Mouse (Mus musculus): ENCODE data around the gene Usp6nl. TPM values are rescaled to one million over a fixed set of nuclear protein-coding genes. Genes with fewer than 3 reads are reported as not detected.
A peak's percentile ranks its signal among the peaks of the same experiment; 100 is the strongest.

Usp6nl gene
- polyA plus RNA-seq, 1 experiment from 2014 or later: 8.9 TPM

DNA sequence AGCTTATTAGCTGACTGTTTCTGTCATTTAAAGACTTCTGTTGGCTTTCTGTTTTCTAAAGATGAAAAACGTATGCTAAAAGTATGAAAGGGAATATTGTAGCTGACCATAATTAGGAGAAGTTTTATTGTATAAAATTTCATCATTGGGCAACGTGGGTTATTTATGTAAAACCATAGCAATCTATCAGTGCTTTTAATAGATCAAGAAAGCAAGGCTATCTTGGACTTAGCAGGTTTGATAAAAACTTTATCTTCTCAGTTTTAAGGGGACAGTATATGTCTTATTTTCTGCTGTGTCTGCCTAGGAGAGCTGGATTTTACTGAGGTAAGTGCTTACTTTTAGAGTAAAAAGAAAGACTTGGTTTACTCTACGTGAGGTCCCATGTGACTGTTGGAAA lies 14.2 kb downstream of the Usp6nl start:
- Histone ChIP-seq H3K4me1 (peaks cover 39% of the 10 kb centered on the region), H3K27ac (no peak overlapping the region), H3K27me3 (ENCODE audit: insufficient read depth, poor library complexity, severe bottlenecking) (no peaks in the 10 kb centered on the region), H3K9me3 (no peaks in the 10 kb centered on the region), H3K36me3 (no peaks in the 10 kb centered on the region), H3K4me3 (no peak overlapping the region)
- no peak for DNase-seq (ENCODE audit: low spot score)
- 78% methylated on average over 3 of the region's 3 CpGs for WGBS

DNA sequence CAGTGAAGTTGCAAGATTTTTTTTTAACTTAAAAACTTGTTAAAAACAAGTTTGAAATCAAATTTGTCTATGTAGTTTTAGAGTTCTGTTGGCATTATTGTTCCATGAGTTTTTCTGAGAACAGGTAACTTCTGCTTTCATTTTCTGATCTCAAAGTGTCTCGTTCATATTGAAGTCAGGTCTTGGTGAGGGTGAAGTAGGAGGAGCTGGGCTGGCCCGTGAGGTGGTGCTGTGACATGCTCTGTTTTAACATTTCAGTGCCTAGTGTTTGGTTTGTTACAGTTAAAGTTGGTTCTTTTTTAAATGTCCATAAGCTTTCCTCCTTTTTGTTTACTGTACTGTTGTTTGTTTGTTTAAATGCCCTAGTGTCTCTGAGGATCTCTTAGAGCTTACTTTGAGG lies 15.0 kb downstream of the Usp6nl start:
- Histone ChIP-seq H3K27ac (no peak overlapping the region), H3K27me3 (ENCODE audit: insufficient read depth, poor library complexity, severe bottlenecking) (no peaks in the 10 kb centered on the region), H3K4me1 (peaks cover 34% of the 10 kb centered on the region), H3K36me3 (no peaks in the 10 kb centered on the region), H3K4me3 (no peak overlapping the region), H3K9me3 (no peaks in the 10 kb centered on the region)
- no peak for DNase-seq (ENCODE audit: low spot score)
- 81% methylated on average over 2 of the region's 2 CpGs for WGBS

DNA sequence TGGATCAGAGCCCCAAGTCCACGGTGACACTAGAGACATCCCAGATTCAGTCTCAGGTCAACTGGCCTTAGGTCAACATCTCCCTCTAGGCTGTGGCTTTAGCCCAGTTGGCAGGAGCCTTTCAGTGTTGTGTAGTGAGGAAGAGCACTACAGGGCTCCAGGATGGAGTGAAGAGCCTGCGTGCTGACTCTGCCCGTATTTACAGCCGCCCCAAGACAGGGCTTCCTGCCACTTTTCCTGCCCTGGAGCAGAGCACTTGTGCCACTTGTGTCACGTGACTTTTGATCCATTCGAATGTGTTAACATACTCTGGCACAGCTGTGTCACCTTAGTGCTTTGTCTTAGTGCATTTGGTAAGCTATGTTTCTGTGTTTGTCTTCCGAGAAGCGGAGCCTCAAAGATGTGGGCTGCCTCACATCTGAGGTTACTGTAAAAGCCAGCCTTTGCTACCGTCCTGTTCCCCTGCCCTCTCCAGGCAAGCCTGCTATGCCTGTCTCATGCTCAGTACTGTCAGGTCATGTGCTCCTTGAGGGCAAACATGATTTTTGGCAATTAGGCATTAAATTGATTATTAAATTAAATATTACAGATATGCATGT lies 15.7 kb downstream of the Usp6nl start:
- Histone ChIP-seq H3K27ac (no peak overlapping the region), H3K4me1 (peaks cover 30% of the 10 kb centered on the region), H3K36me3 (no peaks in the 10 kb centered on the region), H3K27me3 (ENCODE audit: insufficient read depth, poor library complexity, severe bottlenecking) (no peaks in the 10 kb centered on the region), H3K4me3 (no peak overlapping the region), H3K9me3 (no peaks in the 10 kb centered on the region)
- DNase-seq (ENCODE audit: low spot score): no peak
- 74% methylated on average over 9 of the region's 9 CpGs for WGBS

DNA sequence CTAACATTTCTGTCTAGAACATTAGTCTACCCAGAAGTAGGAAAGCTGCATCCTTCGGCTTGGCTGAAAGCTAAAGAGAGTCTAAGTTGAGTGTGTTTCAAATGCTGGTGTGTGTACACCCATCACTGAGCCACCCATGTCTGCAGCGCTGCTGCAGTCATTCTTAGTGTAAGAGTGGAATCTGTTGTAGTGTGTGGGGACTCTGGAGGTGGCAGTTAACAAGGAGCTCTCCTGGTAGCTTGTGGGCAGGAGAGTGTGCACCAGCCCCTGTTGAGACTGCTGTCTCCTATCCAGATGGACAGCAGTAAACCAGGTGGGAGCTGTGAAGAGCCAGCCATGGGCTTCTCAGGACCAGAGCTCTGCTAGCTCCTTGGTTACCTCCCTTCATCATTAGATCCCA lies 18.0 kb downstream of the Usp6nl start:
- Histone ChIP-seq H3K4me1 (peaks cover 14% of the 10 kb centered on the region), H3K27me3 (ENCODE audit: insufficient read depth, poor library complexity, severe bottlenecking) (no peaks in the 10 kb centered on the region), H3K9me3 (no peaks in the 10 kb centered on the region), H3K4me3 (no peak overlapping the region), H3K27ac (no peak overlapping the region), H3K36me3 (peaks cover 5% of the 10 kb centered on the region; the same call in 1 of the 2 replicates)
- DNase-seq (ENCODE audit: low spot score): no peak
- WGBS: 92% methylated on average over 2 of the region's 2 CpGs

DNA sequence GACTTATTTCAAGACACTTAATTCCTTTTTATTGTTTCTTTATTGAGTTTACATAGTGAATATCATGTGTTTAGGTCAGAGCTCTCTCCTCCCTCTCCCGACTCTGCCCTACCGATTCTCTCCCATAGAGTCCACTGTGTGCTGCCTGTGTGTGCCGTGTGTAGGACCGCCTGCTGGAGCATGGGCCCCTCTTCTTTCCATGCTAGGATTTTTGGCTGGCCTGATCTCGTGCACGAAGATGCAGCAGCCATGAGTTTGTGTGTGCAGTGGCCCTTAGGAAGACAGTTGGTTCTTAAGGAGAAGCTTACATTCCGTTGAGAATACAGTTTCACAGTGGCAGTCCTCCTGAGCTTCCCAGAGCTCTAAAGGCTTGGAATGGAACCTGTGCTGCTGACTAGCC lies 19.0 kb downstream of the Usp6nl start:
- no peak overlapping the region for H3K27ac ChIP-seq

DNA sequence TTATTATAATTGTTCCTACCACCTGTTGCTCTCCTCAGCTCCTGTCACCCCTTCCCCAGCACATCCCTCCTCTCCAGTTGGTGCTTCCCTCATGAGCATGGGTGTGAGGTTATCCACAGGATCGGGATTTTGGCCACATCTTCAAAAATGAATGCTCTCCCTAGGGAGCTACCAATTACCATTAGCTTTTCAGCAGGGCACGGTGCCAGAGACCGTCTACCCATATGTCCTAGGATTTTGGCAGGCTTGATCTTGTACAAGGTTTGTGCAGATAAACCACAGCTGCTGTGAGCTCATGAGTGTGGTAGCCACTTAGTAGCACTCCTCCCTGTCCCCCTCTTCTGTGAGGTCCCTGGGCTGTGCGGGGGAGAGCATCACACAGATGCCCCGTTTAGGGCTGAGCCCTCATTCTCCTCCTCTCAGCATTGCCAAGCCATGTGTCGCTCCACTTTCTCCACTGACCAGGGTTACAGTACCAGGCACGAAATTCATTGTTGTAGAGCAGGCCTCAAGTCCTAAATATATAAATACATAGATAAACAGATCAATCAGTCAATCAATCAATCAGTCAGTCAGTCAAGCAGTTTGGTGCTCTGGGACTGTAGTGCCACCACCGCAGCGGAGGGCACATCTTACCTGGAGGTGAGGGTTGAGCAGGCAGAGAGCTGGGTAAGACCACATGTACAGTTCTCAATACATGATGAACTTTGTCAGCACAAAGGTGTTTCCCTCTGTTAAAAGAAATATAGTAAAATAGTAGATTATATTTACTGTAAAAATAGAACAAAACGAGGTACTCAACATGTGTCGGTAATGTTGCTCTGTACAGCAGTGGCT lies 27.0 kb downstream of the Usp6nl start:
- Histone ChIP-seq H3K9me3 (no peaks in the 10 kb centered on the region), H3K27me3 (ENCODE audit: insufficient read depth, poor library complexity, severe bottlenecking) (no peaks in the 10 kb centered on the region), H3K4me1 (peaks cover 32% of the 10 kb centered on the region), H3K36me3 (peaks cover 13% of the 10 kb centered on the region), H3K27ac (no peak overlapping the region), H3K4me3 (no peak overlapping the region)
- WGBS: 80% methylated on average over 11 of the region's 11 CpGs
- no peak for DNase-seq (ENCODE audit: low spot score)

More for the DNA sequence above, 19.0 kb downstream of the Usp6nl start:
- H3K36me3 ChIP-seq: peaks cover 13% of the 10 kb centered on the region
- H3K9me3 ChIP-seq: no peaks in the 10 kb centered on the region
- H3K4me1 ChIP-seq: peaks cover 14% of the 10 kb centered on the region
- 88% methylated on average over 7 of the region's 7 CpGs for whole genome bisulfite sequencing
- no peak for DNase-seq (ENCODE audit: low spot score)
- no peak overlapping the region for H3K4me3 ChIP-seq
- no peaks in the 10 kb centered on the region for H3K27me3 ChIP-seq (ENCODE audit: insufficient read depth, poor library complexity, severe bottlenecking)

DNA sequence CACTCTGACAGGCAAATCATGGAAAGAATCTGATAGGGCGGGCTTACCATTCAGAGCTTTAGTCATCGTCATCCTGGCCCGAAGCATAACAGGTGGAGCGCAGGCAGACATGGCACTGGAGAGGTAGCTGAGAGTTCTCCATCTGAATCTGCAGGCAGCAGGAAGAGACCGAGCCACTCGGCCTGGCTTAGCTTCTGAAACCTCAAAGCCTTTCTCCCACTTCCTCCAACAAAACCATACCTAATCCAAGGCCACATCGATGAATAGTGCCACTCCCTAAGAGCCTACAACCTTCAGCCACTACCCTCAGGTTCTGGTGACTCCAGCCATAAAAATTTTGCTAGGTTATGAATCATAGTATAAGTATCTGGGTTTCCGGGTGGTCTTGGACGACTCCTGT lies 27.7 kb downstream of the Usp6nl start:
- no peak for DNase-seq (ENCODE audit: low spot score)
- WGBS: 85% methylated on average over 9 of the region's 9 CpGs

DNA sequence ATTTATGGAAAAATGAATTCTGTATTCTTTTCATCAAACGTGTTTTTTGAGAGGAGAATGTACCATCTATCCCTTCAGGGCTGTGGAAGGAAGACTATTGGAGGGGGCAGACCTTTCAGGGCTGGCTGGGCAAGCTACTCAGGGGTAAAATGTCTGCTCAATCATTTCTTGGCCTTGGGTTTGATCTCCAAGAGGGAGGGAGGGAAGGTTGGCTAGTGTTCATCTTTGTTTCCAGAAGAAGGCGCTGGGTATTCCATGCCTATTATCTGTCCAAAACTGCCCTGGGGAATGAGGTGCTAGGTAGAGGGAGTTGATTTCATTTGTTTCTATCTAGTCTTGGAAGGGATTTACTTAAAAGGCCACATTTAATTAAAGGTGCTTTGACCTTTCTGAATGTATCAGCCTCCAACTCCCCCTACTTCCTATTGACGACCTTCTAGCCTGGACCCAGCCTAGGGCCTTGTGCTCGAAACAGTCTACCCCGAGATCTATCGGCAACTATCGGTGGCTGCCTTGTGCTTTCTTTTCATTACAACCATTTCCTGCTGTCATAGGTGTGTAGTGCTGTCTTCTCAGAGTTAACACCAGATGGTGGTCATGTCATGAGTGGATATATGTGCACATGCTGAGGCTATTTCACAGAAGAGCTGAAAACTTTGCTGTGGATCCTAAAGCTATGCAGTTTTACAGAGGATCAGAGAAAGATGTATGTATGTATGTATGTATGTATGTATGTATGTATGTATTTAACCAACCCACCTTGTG lies 28.6 kb downstream of the Usp6nl start:
- Histone ChIP-seq H3K36me3 (peaks cover under 1% of the 10 kb centered on the region), H3K4me3 (no peak overlapping the region), H3K4me1 (peaks cover 32% of the 10 kb centered on the region), H3K27me3 (ENCODE audit: insufficient read depth, poor library complexity, severe bottlenecking) (no peaks in the 10 kb centered on the region), H3K27ac (no peak overlapping the region), H3K9me3 (no peaks in the 10 kb centered on the region)
- 78% methylated on average over 7 of the region's 7 CpGs for WGBS
- DNase-seq (ENCODE audit: low spot score): no peak

More for the DNA sequence above, 27.7 kb downstream of the Usp6nl start:
- no peak overlapping the region for H3K27ac ChIP-seq
- peaks cover 9% of the 10 kb centered on the region for H3K36me3 ChIP-seq
- no peak overlapping the region for H3K4me3 ChIP-seq
- peaks cover 32% of the 10 kb centered on the region for H3K4me1 ChIP-seq
- H3K9me3 ChIP-seq: no peaks in the 10 kb centered on the region
- H3K27me3 ChIP-seq (ENCODE audit: insufficient read depth, poor library complexity, severe bottlenecking): no peaks in the 10 kb centered on the region

DNA sequence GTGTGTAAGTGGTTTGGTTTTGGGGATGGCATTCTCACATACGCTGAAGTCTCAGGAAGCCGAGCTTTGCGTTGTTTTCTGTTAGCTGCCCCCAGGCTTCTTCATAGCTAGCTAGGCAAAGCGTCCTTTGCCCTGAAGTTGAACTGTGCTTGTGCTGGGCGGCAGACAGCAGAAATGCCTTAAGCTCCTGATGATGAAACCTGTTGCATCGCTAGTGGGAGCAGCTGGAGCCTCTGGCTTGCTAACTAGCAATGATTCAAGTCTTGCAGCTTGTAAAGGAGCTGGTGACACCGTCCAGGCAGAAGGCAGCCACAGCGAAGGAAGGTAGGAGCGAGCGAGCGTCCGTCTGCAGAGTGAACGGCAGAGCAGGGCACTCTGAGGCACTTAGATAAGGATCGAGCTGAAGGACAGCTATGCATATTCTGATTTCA lies 30.1 kb downstream of the Usp6nl start:
- H3K27me3 ChIP-seq (ENCODE audit: insufficient read depth, poor library complexity, severe bottlenecking): no peaks in the 10 kb centered on the region
- H3K9me3 ChIP-seq: no peaks in the 10 kb centered on the region
- H3K36me3 ChIP-seq: 0 out of 2 replicates have a peak, but pooled peaks cover 2% of the 10 kb centered on the region
- H3K4me1 ChIP-seq: peaks cover 32% of the 10 kb centered on the region
- no peak for DNase-seq (ENCODE audit: low spot score)
- peak overlapping the region; percentile 49; the same call in 1 of the 2 replicates for H3K27ac ChIP-seq
- 33% methylated on average over 14 of the region's 14 CpGs for WGBS
- H3K4me3 ChIP-seq: peak overlapping the region; percentile 40; the same call in 1 of the 2 replicates

DNA sequence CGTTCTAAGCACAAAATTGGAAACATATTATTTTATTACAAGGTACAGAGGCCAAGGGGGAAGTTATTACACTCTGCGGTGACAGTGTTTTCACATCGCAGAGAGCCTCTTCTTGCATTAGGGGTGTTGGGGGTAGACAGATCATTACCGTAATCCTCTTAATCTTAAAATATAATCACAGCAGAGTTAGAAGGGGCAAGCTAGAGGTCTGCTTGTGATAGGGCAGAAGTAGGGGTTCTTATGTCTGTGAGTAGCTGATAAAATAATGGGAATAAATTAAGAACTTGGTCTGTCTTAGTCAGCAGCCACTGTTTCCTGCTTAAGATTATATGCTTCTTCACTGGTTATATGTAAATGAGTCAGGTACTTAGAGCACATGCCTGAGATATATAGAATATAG lies 30.6 kb downstream of the Usp6nl start:
- no peaks in the 10 kb centered on the region for H3K27me3 ChIP-seq (ENCODE audit: insufficient read depth, poor library complexity, severe bottlenecking)
- H3K4me1 ChIP-seq: peaks cover 32% of the 10 kb centered on the region
- peak overlapping the region; percentile 40; the same call in 1 of the 2 replicates for H3K4me3 ChIP-seq
- H3K36me3 ChIP-seq: 0 out of 2 replicates have a peak, but pooled peaks cover 2% of the 10 kb centered on the region
- no peak for DNase-seq (ENCODE audit: low spot score)
- 72% methylated on average over 4 of the region's 4 CpGs for WGBS
- H3K27ac ChIP-seq: peak overlapping the region; percentile 49; the same call in 1 of the 2 replicates
- no peaks in the 10 kb centered on the region for H3K9me3 ChIP-seq

DNA sequence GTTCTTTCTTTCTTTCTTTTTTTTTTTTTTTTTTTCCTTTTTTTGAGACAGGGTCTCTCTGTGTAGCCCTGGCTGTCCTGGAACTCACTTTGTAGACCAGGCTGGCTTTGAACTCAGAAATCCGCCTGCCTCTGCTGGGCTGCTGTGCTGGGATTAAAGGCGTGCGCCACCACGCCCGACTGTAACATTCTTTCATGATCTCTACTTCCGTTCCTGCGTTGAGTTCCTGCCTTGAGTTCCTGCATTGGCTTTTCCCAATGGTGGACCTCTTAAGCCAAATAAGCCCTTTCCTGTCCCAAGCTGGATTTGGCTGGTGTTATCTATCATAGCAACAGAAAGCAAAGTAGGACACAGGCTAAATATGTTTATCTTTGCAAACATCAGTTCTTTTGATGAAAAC lies 34.8 kb downstream of the Usp6nl start:
- no peaks in the 10 kb centered on the region for H3K9me3 ChIP-seq
- 0 out of 2 replicates have a peak, but pooled peaks cover 2% of the 10 kb centered on the region for H3K36me3 ChIP-seq
- no peaks in the 10 kb centered on the region for H3K27me3 ChIP-seq (ENCODE audit: insufficient read depth, poor library complexity, severe bottlenecking)
- WGBS: 91% methylated on average over 7 of the region's 7 CpGs
- H3K27ac ChIP-seq: no peak overlapping the region
- no peak for DNase-seq (ENCODE audit: low spot score)
- peaks cover 23% of the 10 kb centered on the region for H3K4me1 ChIP-seq
- H3K4me3 ChIP-seq: no peak overlapping the region

DNA sequence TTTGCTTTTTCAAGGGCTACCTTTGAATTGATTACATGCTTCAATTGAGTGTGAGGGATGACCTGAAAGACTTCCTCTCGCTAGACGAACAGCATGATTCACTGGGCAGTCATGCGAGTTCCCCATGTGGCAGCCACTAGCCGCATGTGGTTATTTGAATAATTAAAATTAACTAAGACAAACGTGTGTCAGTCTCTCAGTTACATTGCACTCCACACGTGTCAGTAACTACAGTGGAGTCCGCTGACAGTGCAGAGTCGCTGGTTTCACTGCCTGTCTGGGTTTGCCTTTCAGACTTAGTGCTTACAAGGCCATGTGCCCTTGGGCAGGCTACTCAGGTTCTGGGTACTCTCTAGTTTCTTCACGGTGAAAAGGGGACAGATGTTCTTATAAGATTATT lies 37.2 kb downstream of the Usp6nl start:
- no peaks in the 10 kb centered on the region for H3K9me3 ChIP-seq
- no peak overlapping the region for H3K4me3 ChIP-seq
- 80% methylated on average over 9 of the region's 9 CpGs for WGBS
- H3K36me3 ChIP-seq: 0 out of 2 replicates have a peak, but pooled peaks cover 2% of the 10 kb centered on the region
- H3K27ac ChIP-seq: no peak overlapping the region
- H3K27me3 ChIP-seq (ENCODE audit: insufficient read depth, poor library complexity, severe bottlenecking): no peaks in the 10 kb centered on the region
- no peak for DNase-seq (ENCODE audit: low spot score)
- peaks cover 20% of the 10 kb centered on the region for H3K4me1 ChIP-seq

DNA sequence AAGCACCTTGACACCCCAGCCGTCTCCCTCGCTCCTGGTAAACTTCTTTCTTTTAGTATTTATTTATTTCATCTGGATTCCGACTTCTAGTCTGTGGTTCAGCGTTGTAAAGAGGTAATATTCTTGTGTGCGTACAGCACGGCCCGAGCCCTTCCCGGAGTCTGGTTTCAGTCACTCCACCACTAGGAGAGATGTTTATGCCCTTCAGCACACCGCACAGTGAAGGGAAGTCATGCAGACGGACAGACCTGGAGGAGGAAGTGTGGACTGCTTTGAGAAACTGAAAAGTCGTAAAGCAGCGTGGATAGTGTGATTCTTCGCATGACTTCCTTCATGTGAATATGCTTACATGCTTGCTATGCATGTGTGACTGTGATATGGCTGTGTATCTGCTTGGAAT lies 40.7 kb downstream of the Usp6nl start:
- DNase-seq (ENCODE audit: low spot score): no peak
- Histone ChIP-seq H3K36me3 (no peaks in the 10 kb centered on the region), H3K27ac (no peak overlapping the region; the same call in 1 of the 2 replicates), H3K27me3 (ENCODE audit: insufficient read depth, poor library complexity, severe bottlenecking) (no peaks in the 10 kb centered on the region), H3K4me3 (no peak overlapping the region), H3K9me3 (no peaks in the 10 kb centered on the region), H3K4me1 (peaks cover 34% of the 10 kb centered on the region)
- 69% methylated on average over 13 of the region's 13 CpGs for WGBS

All from heart, embryonic 10.5 days (tissue).